In the genomic region with DNA sequence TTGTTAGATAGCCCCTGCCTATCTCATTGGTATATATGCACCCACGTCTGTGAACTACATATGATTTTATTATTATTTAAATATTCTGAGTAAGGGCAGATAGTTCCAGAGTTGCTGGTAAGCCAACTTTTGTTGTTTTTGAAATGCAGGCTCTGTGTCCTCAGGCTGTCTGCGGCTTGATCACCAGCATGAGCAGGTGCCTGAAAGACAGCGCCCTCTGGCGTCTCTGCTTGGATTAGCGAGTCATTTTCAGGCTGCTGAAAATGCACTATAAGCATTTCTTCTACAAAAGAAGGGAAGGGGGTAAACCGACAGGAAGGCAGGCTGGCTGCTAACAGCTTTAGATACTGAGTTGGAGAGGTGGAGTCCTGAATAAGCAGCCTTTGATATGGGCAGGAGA, we compare ENCODE assay signal across 9 mouse cellular contexts.
A peak's percentile ranks its signal among the peaks of the same experiment; 100 is the strongest.
DNase-seq lines count a peak whose midpoint lies in the region; ATAC-seq lines count a peak whose summit lies in the region.
"Had no signal": no experiment of that assay in that cellular context is flagged by ENCODE, and none has a peak within 500 bp of the region (broad histone marks: within the 10 kb centered on the region; RNA-seq: fewer than 3 reads in every experiment).

No protein-coding gene starts in this region.

- H3K36me3 ChIP-seq in hindbrain, embryonic 10.5 days, result no peaks in the 10 kb centered on the region
- no peaks in the 10 kb centered on the region for H3K36me3 ChIP-seq in hindbrain, embryonic 16.5 days (ENCODE audit: control insufficient read depth, insufficient read depth, low read length)
- H3K36me3 ChIP-seq in embryonic facial prominence, embryonic 14.5 days (ENCODE audit: control insufficient read depth, insufficient read depth, low read length), result no peaks in the 10 kb centered on the region
- H3K36me3 ChIP-seq: limb, embryonic 12.5 days had no signal

- H3K9me3 ChIP-seq in hindbrain, embryonic 10.5 days, result no peaks in the 10 kb centered on the region
- no peaks in the 10 kb centered on the region for H3K9me3 ChIP-seq in hindbrain, embryonic 16.5 days (ENCODE audit: control insufficient read depth, low read length)
- no peaks in the 10 kb centered on the region for H3K9me3 ChIP-seq in embryonic facial prominence, embryonic 14.5 days (ENCODE audit: control insufficient read depth, low read length)
- H3K9me3 ChIP-seq: limb, embryonic 12.5 days had no signal

- intact Hi-C loops in heart, postnatal 14 days (cut with DNase I), result no loop called here

- no peak overlapping the region for H3K4me2 ChIP-seq in hindbrain, embryonic 16.5 days (ENCODE audit: low read length)
- H3K4me2 ChIP-seq in embryonic facial prominence, embryonic 14.5 days (ENCODE audit: low read depth, low read length), result no peak overlapping the region
- H3K4me2 ChIP-seq: limb, embryonic 12.5 days had no signal

- ATAC-seq in hindbrain, embryonic 16.5 days, result no peak
- no peak for ATAC-seq in embryonic facial prominence, embryonic 14.5 days (ENCODE audit: low read depth)
- peak; percentile 85 for ATAC-seq in megakaryocyte progenitor cell, adult 5-6 weeks (replicated peaks; ENCODE audit: poor library complexity)

- H3K27me3 ChIP-seq in hindbrain, embryonic 10.5 days (ENCODE audit: insufficient read depth, poor library complexity, severe bottlenecking), result no peaks in the 10 kb centered on the region
- no peaks in the 10 kb centered on the region for H3K27me3 ChIP-seq in hindbrain, embryonic 16.5 days (replicated peaks; ENCODE audit: control insufficient read depth, insufficient read depth, low read length)
- no peaks in the 10 kb centered on the region for H3K27me3 ChIP-seq in embryonic facial prominence, embryonic 14.5 days (replicated peaks; ENCODE audit: control insufficient read depth, insufficient read depth, low read length)
- H3K27me3 ChIP-seq: limb, embryonic 12.5 days had no signal

- DNase-seq in hindbrain, embryonic 10.5 days (ENCODE audit: low spot score), result peak; percentile 74
- peak; percentile 91 for DNase-seq in brain, adult 2 months (ENCODE audit: low read depth, low spot score)
- peak; percentile 74 for DNase-seq in embryonic facial prominence, embryonic 14.5 days (ENCODE audit: low spot score)
- peak; percentile 50 to 68 for DNase-seq in heart, postnatal 14 days
- DNase-seq in layer of hippocampus, postnatal 25 days (ENCODE audit: extremely low spot score in 1 of 2, low spot score in 1 of 2), result peak; percentile 75 to 95
- DNase-seq in testis, postnatal 10 days (ENCODE audit: low spot score), result peak; percentile 81

- H3K4me1 ChIP-seq in hindbrain, embryonic 10.5 days (replicated peaks), result no peaks in the 10 kb centered on the region
- no peaks in the 10 kb centered on the region for H3K4me1 ChIP-seq in hindbrain, embryonic 16.5 days (ENCODE audit: control insufficient read depth, insufficient read depth, low read depth, low read length)
- no peaks in the 10 kb centered on the region for H3K4me1 ChIP-seq in embryonic facial prominence, embryonic 14.5 days (ENCODE audit: control insufficient read depth, insufficient read depth, low read length)
- H3K4me1 ChIP-seq: limb, embryonic 12.5 days had no signal

- no peak overlapping the region for H3K27ac ChIP-seq in hindbrain, embryonic 10.5 days
- no peak overlapping the region for H3K27ac ChIP-seq in hindbrain, embryonic 16.5 days (ENCODE audit: low read depth, low read length)
- no peak overlapping the region for H3K27ac ChIP-seq in embryonic facial prominence, embryonic 14.5 days (replicated peaks; ENCODE audit: low read depth, low read length)
- H3K27ac ChIP-seq: limb, embryonic 12.5 days had no signal

- H3K9ac ChIP-seq in hindbrain, embryonic 16.5 days (ENCODE audit: low read depth, low read length), result no peak overlapping the region
- no peak overlapping the region for H3K9ac ChIP-seq in embryonic facial prominence, embryonic 14.5 days (ENCODE audit: low read depth, low read length)
- H3K9ac ChIP-seq: limb, embryonic 12.5 days had no signal

- WGBS in hindbrain, embryonic 10.5 days, result 7% methylated on average over 6 of the region's 6 CpGs
- 7% methylated on average over 6 of the region's 6 CpGs for WGBS in hindbrain, embryonic 16.5 days
- WGBS in embryonic facial prominence, embryonic 14.5 days, result 6% methylated on average over 6 of the region's 6 CpGs

- H3K4me3 ChIP-seq in hindbrain, embryonic 10.5 days, result no peak overlapping the region
- H3K4me3 ChIP-seq in hindbrain, embryonic 16.5 days (ENCODE audit: low read length), result no peak overlapping the region
- no peak overlapping the region for H3K4me3 ChIP-seq in embryonic facial prominence, embryonic 14.5 days (ENCODE audit: low read depth, low read length)
- H3K4me3 ChIP-seq: limb, embryonic 12.5 days had no signal
